Mouse (Mus musculus) right cerebral cortex, postnatal 14 days (tissue): Measurements from ENCODE around the gene Vps37b.
A peak's percentile ranks its signal among the peaks of the same experiment; 100 is the strongest.

Experiments
- DNase-seq: peaks from one replicate; pipeline ENCODE4 v3.0.0; 2022

Gene Vps37b

DNA sequence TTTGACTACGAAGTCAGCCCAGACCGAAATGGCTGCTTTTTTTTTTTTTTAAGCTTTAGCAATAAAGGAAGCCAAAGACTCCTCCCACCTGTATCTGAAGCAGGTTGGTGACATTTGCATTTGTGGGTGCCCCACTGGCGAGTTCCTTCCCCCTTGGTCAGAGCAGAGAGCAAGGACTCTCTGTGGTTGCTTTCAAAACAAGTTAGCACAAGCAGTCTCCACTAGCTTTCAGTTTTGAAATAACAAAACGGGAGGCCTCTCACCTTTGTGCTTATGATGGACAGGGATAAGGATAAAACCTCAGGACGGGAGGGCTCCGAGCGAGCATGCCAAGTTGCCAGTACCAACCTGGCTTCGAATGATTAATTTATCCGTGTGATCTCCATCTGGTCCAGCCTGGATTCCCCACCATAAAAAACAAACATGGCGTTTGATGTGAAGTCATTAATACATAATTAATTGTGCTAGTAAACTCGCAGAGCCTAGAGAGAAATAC is 57.4 kb downstream of the Vps37b start:
- DNase-seq = no peak

DNA sequence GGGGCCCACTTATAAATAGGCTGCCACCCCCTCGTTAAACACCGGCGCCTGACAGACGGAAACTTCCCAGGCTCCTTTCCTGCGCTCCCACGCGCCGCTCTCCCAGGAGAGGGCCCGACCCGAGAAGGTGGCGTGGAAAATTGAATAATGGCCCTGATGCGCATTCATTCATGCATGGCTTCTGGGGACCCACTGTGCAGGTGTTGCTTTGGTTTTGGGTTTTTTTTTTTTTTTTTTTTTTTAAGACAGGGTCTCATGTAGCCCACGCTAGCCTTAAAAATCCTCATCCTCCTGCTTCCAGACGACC is 57.9 kb downstream of the Vps37b start:
- no peak for DNase-seq

DNA sequence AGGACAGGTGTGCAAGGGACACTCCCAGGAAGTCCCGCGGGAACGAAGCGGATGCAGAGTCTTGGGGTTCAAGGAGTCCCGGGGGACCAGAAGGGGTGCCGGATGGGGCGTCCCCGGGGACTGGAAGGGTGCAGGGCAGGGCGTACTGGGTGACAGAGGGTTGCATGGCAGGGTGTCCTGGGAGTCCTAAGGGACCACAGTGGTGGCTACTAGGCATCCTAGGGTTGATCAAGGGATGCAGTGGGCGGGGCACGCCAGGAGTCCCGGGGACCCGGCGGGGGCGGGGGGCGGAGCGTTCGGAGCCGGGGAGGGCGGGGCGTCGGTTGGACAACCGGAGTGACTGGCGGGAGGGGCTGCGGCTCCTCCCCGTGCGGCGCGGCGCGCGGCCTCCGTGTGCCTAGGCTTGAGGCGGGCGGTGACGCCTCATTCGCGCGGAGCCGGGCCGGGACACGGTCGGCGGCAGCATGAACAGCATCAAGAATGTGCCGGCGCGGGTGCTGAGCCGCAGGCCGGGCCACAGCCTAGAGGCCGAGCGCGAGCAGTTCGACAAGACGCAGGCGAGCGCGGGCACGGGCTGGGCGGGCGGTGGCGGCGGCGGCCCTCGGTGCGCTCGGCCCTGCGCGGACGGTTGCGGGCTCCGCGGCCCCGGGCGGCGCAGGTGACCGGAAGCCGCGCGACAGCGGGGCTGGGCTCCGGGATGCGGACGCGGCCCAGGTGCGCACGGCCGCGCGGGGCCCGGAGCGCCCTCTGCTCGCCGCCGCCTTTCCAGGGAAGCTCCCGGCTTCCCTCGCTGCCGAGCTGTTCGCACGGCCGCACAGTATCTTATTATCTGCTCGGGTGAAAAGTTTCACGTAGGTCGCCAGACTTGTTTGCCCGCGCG is 58.5 kb downstream of the Vps37b start, which contains the start of gene Hip1r:
Hip1r (plus strand) TSS at position 330 of the 880 bp plus-strand sequence.
- DNase-seq = peak; percentile 74

DNA sequence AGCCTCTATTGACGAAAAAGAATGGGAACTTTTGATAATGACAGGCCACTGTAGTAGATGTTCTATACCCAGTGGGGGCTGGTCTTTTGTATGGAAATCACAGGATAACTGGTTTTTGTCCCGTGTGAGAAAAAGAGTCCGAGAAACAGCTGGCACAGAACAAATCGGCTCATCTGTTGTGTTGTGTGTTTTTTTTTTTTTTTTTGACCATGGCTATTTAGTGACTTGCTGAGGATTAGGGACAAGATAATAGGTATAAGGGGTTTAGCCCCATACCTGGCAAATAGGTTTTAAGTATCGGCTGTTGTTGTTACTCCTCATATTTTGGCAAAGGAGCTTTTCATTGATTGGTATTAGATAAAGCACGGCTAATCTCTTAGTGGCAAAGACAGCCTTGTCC is 59.6 kb downstream of the Vps37b start:
- DNase-seq = no peak

DNA sequence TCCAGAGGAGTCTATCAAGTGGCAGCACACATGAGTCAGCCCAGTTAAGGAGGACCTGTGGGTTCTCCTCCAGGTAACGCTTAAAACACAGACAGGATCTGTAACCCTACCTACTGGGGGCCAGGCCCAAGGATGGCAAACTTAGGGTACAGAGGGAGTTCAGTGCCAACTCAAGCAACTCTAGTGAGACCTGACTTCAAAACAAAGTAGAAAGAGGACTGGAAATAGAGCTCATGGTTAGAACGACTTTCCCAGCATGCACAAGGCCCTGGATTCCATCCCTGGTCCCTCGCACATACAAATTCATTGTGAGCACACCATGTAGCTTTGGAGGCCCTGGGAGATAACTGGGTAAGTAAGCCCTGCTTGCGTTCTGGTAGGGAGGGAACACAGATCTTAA is 61.5 kb downstream of the Vps37b start:
- DNase-seq = no peak

DNA sequence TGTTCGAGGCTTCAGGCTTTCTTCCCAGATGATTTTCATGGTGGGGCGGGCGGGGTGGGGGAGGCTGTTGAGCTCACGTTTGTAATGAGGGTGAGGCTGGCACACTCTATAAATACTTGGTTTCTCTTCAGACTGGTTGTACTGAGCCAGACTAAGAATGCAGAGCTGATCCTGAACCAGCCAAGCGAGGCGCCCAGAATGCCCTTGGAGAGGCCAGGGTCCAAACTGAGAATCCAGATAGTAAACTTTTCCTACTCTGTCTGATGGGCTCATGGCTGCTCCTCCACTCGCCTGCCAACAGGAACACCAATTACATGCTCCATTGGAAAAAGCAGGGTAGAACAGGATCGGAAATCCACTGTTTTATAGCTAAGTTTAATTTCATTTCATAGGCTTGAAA is 62.9 kb downstream of the Vps37b start:
- no peak for DNase-seq

DNA sequence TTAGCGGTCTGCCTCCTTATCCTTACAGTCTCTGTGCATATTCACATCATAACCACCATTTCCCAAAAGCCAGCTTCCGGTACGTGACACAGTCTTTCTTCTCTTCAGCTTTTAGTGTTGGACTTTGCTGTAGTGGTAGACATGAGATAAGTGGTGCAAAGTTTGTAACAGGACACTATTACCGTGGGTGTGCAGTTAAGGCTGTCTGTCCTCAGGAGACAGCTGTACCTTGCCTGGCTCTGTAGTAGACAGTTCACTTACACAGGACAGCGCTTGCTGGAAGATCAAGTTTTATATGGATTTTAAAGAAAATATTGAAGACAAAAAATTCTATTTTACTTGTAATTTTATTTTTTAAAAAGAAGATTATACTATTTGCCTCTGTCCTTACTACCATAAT is 63.6 kb downstream of the Vps37b start:
- no peak for DNase-seq

DNA sequence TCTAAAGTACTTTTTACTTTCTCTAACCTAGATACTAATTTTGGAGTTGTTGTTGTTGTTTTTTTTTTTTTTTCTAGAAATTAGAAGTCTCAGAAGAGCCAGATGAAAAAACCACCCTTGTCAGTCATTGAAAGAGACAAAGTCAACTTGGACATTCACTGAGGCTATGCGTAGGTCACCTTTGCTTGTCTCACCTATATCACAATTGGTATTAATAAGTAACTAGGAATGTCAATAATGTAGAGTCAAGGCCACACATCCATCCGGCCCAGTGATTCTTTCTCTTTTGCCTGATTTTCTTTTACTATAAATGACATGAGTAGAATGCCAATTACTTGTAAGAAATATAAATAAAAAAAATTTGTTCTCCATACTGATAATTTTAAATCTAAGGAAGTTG is 65.3 kb downstream of the Vps37b start:
- no peak for DNase-seq

DNA sequence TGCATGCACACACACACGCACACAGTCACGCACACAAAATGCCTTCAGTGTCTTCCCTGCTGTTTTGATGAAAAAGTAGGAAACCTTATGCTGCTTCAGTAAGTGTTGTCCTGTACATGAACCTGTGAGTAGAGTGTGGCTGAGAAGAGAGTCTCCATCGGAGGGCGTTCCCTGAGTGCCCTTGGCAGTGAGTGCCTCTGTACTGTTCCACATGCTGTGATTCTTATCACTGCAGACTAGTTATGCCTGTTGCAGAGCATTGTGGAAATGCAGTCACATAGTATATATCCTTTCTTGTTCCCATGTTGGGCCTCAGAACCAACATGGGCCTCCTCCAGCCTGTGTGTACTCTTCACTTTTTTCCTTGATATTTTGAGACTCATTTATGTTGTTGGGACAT is 67.9 kb downstream of the Vps37b start:
- no peak for DNase-seq

DNA sequence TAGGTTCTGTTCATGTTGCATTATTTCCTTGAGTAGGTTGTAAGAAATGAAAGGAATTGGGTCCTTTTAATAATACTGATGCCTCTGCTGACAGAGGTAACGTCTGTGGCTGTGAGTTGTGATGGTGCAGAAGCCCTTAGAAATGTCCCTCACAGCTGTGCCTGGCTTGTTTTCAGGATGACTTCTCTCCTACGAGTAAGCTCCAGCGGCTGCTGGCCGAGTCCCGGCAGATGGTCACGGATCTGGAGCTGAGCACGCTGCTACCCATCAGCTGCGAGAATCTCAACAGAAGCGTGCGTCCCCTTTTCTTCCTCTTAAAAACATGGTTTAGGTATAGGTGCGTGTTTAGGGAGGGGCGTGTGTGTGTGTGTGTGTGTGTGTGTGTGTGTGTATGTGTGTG is 71.0 kb downstream of the Vps37b start:
- peak; percentile 31 for DNase-seq

DNA sequence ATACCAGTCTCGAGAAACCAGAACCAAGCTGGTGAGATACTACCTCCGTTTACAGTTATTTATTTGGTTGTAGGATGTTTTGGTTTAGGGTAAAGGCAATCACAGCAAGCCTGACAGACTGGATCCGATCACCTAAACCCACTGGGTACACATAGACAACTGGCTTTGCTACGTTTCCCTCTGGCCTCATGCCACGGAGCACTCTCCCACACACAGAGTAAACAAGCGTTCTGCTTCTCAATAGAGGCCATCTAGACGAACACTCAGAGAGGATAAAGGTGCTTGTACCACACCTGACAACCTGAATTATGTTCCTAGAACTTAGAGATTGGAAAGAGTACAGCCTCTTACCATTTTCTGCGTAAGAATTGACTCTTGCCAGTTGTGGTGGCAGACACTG is 71.9 kb downstream of the Vps37b start:
- no peak for DNase-seq

DNA sequence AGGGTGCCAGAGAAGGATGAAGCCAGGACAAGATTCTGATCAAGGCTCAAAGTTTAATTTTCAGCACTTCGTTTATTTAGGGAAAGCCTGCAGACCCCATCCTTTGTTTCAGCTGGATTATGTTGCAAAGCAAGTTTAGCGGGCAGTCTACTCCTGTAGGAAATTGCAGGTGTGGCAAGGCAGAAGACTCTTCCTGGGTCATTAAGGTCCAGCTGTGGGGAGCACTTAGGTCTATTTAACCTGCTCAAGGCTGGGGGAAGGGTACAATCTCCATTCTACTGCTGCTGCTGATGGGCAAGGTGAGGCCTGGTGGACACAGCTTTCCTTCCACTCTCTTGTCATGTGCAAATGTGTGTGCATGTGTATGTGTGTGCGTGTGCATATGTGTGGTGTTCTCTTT is 73.1 kb downstream of the Vps37b start:
- no peak for DNase-seq

DNA sequence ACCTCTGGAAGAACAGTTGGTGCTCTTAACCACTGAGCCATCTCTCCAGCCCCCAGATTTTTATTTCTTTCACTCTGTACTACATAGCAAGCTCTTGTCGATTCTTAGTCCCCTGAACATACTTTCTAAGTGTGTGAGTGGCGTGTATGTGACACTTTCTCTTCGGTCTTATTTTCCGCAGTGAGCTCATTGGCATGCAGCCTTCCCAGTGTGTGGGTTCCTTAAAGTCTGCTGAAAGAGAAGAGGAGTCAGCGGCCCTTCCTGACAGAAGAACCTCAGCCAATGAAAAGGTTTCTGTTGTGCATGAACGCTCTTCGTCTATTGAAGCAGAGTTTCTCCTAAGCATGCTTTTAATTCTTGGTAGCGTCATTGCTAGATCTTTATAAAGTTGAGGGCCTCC is 74.9 kb downstream of the Vps37b start:
- no peak for DNase-seq
